Mouse (Mus musculus) forebrain, embryonic 15.5 days (tissue): ENCODE measurements at regions not wholly inside any gene's neighbourhood (a gene's known extent, or its start where the extent isn't known, plus 50 kb on each side); places are given as distances from the start of the nearest gene placed in this dataset.

ENCODE experiments used
- ATAC-seq: fragments of 200-750 bp; cut with Nextera tagmentation; replicated peaks from 2 replicates; pipeline ENCODE4 v1.8.0; 2017; ENCODE audit warnings: mild to moderate bottlenecking, moderate TSS enrichment, moderate library complexity
- H3K27ac ChIP-seq: fragments of 300-500 bp; sonication (generic); replicated peaks from 2 replicates; pipeline ENCODE4 v1.5.1; 2015; ENCODE audit warnings: mild to moderate bottlenecking, inconsistent platforms
- H3K27me3 ChIP-seq: fragments of 300-500 bp; sonication (generic); 2 replicates; pipeline ENCODE4 v1.6.1; 2015; ENCODE audit warnings: inconsistent platforms
- H3K36me3 ChIP-seq: fragments of 300-500 bp; sonication (generic); 2 replicates; pipeline ENCODE4 v1.6.1; 2015; ENCODE audit warnings: mild to moderate bottlenecking, inconsistent platforms
- H3K4me1 ChIP-seq: fragments of 300-500 bp; sonication (generic); 2 replicates; pipeline ENCODE4 v1.6.1; 2015; ENCODE audit warnings: inconsistent platforms
- H3K4me2 ChIP-seq: fragments of 300-500 bp; sonication (generic); replicated peaks from 2 replicates; pipeline ENCODE4 v1.6.1; 2015; ENCODE audit warnings: mild to moderate bottlenecking, inconsistent platforms
- H3K4me3 ChIP-seq: fragments of 300-500 bp; sonication (generic); 2 replicates; pipeline ENCODE4 v1.5.1; 2015; ENCODE audit warnings: mild to moderate bottlenecking, inconsistent platforms
- H3K9ac ChIP-seq: fragments of 300-500 bp; sonication (generic); replicated peaks from 2 replicates; pipeline ENCODE4 v1.6.1; 2015; ENCODE audit warnings: mild to moderate bottlenecking, inconsistent platforms
- H3K9me3 ChIP-seq: fragments of 300-500 bp; sonication (generic); 2 replicates; pipeline ENCODE4 v1.6.1; 2016; ENCODE audit warnings: inconsistent platforms
- WGBS: fragments of 180-500 bp; shearing (Covaris S2); methylation state at CpG from one replicate; pipeline ENCODE4 v1.1.7; 2015; ENCODE audit warnings: mixed read lengths; 5-methylcytosine and 5-hydroxymethylcytosine counted together

DNA sequence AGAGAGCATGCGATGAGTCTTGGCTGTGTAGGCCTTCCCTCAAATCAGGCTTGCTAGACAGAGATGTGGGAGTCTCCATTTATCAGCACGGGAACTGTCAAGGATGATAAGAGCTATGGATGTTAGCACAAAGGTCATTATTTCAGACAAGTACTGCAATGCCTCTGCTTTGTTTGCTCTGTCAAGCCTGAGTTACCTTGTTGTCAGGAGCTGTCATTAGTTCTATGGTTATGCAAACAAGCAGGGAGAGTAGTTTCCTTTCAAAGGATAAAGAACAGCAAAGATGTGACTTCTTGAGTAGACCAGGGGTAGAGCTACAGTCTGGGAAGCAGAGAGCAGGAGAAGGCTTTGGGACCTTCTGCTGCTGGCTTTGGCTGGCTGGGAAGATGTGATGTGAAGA is 461.5 kb upstream of the Btbd3 start:
- no peak overlapping the region for H3K4me2 ChIP-seq
- H3K4me1 ChIP-seq: no peaks in the 10 kb centered on the region
- ATAC-seq: no peak
- no peaks in the 10 kb centered on the region for H3K9me3 ChIP-seq
- 54% methylated on average over 2 of the region's 2 CpGs for WGBS
- no peak overlapping the region for H3K4me3 ChIP-seq
- no peak overlapping the region for H3K9ac ChIP-seq
- no peaks in the 10 kb centered on the region for H3K36me3 ChIP-seq
- no peak overlapping the region for H3K27ac ChIP-seq
- no peaks in the 10 kb centered on the region for H3K27me3 ChIP-seq

- ATAC-seq: no peak
- H3K4me1 ChIP-seq: no peaks in the 10 kb centered on the region
- no peaks in the 10 kb centered on the region for H3K27me3 ChIP-seq
- 89% methylated on average over 6 of the region's 6 CpGs for WGBS
- no peak overlapping the region for H3K27ac ChIP-seq
- no peak overlapping the region for H3K4me3 ChIP-seq
- H3K9ac ChIP-seq: no peak overlapping the region
- no peak overlapping the region for H3K4me2 ChIP-seq
- H3K36me3 ChIP-seq: no peaks in the 10 kb centered on the region
- no peaks in the 10 kb centered on the region for H3K9me3 ChIP-seq
Observed at GRCm38 (mm10) chr2:137784091-137784490, 472.3 kb upstream of the Btbd3 start.

GRCm38 (mm10) chr2:137777430-137777829 is 478.9 kb upstream of the Btbd3 start:
- H3K9ac ChIP-seq: no peak overlapping the region
- no peaks in the 10 kb centered on the region for H3K27me3 ChIP-seq
- H3K4me3 ChIP-seq: no peak overlapping the region
- H3K36me3 ChIP-seq: no peaks in the 10 kb centered on the region
- no peak overlapping the region for H3K27ac ChIP-seq
- ATAC-seq: no peak
- H3K4me1 ChIP-seq: no peaks in the 10 kb centered on the region
- H3K4me2 ChIP-seq: no peak overlapping the region
- 92% methylated on average over 3 of the region's 3 CpGs for WGBS
- H3K9me3 ChIP-seq: no peaks in the 10 kb centered on the region

DNA sequence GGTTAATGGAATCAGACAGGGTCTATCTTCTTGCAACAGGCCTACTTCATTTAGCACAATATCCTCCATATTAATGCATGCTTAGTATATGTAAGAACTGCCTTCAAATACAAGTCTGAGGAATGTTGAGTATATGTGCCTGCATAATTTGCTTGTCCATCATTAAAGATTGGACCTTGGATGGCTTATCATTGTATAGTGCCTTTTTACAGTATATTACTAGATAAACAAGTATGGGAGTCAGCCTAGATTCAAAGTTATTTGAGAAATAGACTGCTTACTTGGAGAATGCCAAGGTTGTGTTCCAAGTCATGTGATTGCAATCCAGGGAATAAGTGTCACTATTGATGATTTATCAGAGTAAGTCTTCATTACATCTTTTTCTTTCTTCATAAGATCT is 491.6 kb upstream of the Btbd3 start:
- no peak overlapping the region for H3K4me2 ChIP-seq
- ATAC-seq: no peak
- H3K27ac ChIP-seq: no peak overlapping the region
- H3K4me3 ChIP-seq: no peak overlapping the region
- H3K4me1 ChIP-seq: no peaks in the 10 kb centered on the region
- no peaks in the 10 kb centered on the region for H3K36me3 ChIP-seq
- H3K9me3 ChIP-seq: no peaks in the 10 kb centered on the region
- H3K27me3 ChIP-seq: no peaks in the 10 kb centered on the region
- no peak overlapping the region for H3K9ac ChIP-seq

- Histone ChIP-seq H3K27me3 (no peaks in the 10 kb centered on the region), H3K4me2 (no peak overlapping the region), H3K4me1 (peaks cover 16% of the 10 kb centered on the region), H3K9me3 (no peaks in the 10 kb centered on the region), H3K4me3 (no peak overlapping the region), H3K36me3 (no peaks in the 10 kb centered on the region), H3K9ac (no peak overlapping the region), H3K27ac (no peak overlapping the region)
- 76% methylated on average over 2 of the region's 2 CpGs for WGBS
- ATAC-seq: no peak
Observed at GRCm38 (mm10) chr2:137759455-137759854, 496.9 kb upstream of the Btbd3 start.

- no peaks in the 10 kb centered on the region for H3K36me3 ChIP-seq
- H3K4me1 ChIP-seq: peaks cover 17% of the 10 kb centered on the region
- no peaks in the 10 kb centered on the region for H3K9me3 ChIP-seq
- H3K27ac ChIP-seq: no peak overlapping the region
- no peak overlapping the region for H3K4me3 ChIP-seq
- WGBS: 77% methylated on average over 4 of the region's 4 CpGs
- 0 out of 2 replicates have a peak, but pooled peaks have one; percentile 21 for ATAC-seq
- no peaks in the 10 kb centered on the region for H3K27me3 ChIP-seq
- no peak overlapping the region for H3K9ac ChIP-seq
- H3K4me2 ChIP-seq: no peak overlapping the region
Observed at GRCm38 (mm10) chr2:137758389-137758788, 498.0 kb upstream of the Btbd3 start.

DNA sequence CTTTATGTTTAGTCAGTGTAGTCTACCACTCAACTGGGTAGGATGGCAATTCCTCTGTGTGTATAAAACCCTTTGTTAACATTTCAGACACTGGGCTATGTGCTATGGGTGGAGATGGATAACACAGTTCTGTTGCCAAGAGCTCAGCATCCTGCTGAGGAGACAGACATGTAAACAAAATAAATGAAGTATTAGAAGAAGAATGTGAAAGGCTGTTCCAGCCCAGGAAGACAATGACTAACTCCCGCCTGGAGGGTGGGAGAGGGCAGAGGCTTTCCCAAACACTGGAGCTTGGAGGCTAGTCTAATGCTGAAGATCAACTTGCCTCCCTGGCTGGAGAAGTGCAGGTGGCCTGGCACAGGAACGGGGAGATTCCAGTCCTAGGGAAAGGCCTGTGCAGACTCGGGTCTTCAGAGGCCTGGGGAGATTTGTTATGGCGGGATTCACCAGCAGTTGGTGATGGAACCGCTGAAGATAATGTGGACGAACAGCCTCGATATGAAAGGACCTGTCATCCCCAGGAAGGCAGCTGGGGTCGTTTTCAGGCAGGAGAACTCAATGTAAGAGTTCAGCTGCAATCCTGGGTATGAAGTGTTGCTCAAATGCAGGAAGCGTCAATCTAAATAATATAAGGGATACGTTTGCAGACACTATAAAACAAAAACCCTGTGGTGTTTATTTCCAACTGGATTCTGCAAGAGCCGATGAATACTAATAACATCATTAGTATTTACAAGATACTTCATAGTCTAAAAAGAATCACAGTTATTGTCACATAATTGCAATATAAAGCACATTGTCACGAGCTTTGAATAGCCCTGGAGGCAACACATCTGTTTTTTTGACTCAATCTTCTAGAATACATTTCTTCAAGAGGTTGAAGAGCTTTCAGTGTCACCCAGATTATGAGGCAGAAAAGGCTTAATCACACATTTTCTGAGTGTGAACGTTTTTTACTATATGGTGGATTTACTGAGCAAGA is 498.8 kb upstream of the Btbd3 start:
- no peak overlapping the region for H3K9ac ChIP-seq
- no peaks in the 10 kb centered on the region for H3K36me3 ChIP-seq
- 0 out of 2 replicates have a peak overlapping the region, but pooled peaks have one; percentile 40 for H3K27ac ChIP-seq
- peak; percentile 47; the same call in 1 of the 2 replicates for ATAC-seq
- H3K9me3 ChIP-seq: no peaks in the 10 kb centered on the region
- peaks cover 17% of the 10 kb centered on the region for H3K4me1 ChIP-seq
- no peak overlapping the region for H3K4me3 ChIP-seq
- H3K4me2 ChIP-seq: no peak overlapping the region
- H3K27me3 ChIP-seq: no peaks in the 10 kb centered on the region
- 38% methylated on average over 13 of the region's 13 CpGs for WGBS

DNA sequence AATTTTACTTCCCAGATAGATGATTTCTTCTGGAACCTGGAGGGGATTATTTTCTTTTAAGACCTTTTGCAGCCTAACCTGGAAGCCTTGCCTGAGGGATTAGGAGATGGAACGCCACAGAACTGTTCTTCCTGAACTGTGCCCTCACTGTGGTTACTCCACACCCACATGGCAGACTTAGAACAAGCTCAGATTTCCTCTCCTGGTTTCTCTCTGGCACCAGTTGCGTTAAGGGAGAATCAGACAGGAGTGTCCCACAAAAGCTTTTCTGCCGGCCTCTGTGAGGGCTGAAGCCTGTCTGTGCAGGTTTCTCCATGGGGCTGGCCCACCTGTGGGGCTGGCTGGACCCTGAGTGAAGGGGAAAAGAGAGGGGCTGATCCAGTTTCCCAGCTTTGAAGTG is 500.1 kb upstream of the Btbd3 start:
- no peak overlapping the region for H3K4me2 ChIP-seq
- no peak for ATAC-seq
- no peaks in the 10 kb centered on the region for H3K9me3 ChIP-seq
- 8% methylated on average over 3 of the region's 3 CpGs for WGBS
- no peaks in the 10 kb centered on the region for H3K27me3 ChIP-seq
- H3K27ac ChIP-seq: no peak overlapping the region
- no peak overlapping the region for H3K4me3 ChIP-seq
- no peaks in the 10 kb centered on the region for H3K36me3 ChIP-seq
- H3K4me1 ChIP-seq: peaks cover 17% of the 10 kb centered on the region
- no peak overlapping the region for H3K9ac ChIP-seq

- no peak overlapping the region for H3K4me3 ChIP-seq
- no peaks in the 10 kb centered on the region for H3K27me3 ChIP-seq
- no peak overlapping the region for H3K4me2 ChIP-seq
- WGBS: 50% methylated on average over 3 of the region's 3 CpGs
- H3K36me3 ChIP-seq: no peaks in the 10 kb centered on the region
- H3K4me1 ChIP-seq: peaks cover 17% of the 10 kb centered on the region
- ATAC-seq: 0 out of 2 replicates have a peak, but pooled peaks have one; percentile 51
- H3K9me3 ChIP-seq: no peaks in the 10 kb centered on the region
- H3K9ac ChIP-seq: no peak overlapping the region
- H3K27ac ChIP-seq: no peak overlapping the region
Observed at GRCm38 (mm10) chr2:137754481-137754880, 501.9 kb upstream of the Btbd3 start.

- Histone ChIP-seq H3K4me1 (peaks cover 11% of the 10 kb centered on the region), H3K27me3 (no peaks in the 10 kb centered on the region), H3K9ac (no peak overlapping the region), H3K4me3 (no peak overlapping the region), H3K4me2 (no peak overlapping the region), H3K36me3 (no peaks in the 10 kb centered on the region), H3K27ac (no peak overlapping the region), H3K9me3 (no peaks in the 10 kb centered on the region)
- 6% methylated on average over 2 of the region's 2 CpGs for WGBS
- ATAC-seq: peak; percentile 72
Observed at GRCm38 (mm10) chr2:137732410-137732809, 524.0 kb upstream of the Btbd3 start.

DNA sequence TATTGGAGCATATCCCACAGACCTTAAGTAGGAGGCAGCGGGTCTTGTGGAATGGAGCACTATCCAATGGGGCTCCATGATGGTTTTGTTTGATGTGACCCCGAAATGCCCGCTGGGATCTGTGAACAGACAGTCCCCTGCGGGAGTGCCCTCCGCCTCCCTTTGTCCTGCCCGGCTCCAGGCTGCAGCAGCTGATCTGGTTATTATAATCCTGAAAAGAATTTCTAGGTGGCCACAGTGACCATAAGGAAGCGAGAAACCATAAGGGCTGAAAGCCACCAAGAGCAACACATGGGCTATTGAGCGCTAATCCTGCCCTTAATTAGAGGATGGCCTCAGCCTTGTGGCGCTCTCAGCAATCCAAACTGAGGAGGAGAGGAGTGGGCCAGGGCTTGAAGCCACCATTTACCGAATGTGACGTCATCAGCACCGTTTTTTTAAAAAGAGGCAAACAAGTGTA is 525.9 kb upstream of the Btbd3 start:
- Histone ChIP-seq H3K27me3 (no peaks in the 10 kb centered on the region), H3K9ac (no peak overlapping the region), H3K36me3 (no peaks in the 10 kb centered on the region), H3K9me3 (no peaks in the 10 kb centered on the region), H3K4me3 (no peak overlapping the region), H3K4me2 (0 out of 2 replicates have a peak overlapping the region, but pooled peaks have one; percentile 0), H3K4me1 (peaks cover 11% of the 10 kb centered on the region), H3K27ac (no peak overlapping the region)
- WGBS: 14% methylated on average over 12 of the region's 12 CpGs
- peak; percentile 73 for ATAC-seq

GRCm38 (mm10) chr2:137729871-137730270 is 526.5 kb upstream of the Btbd3 start:
- 56% methylated on average over 6 of the region's 6 CpGs for WGBS
- H3K36me3 ChIP-seq: no peaks in the 10 kb centered on the region
- H3K4me3 ChIP-seq: no peak overlapping the region
- ATAC-seq: peak; percentile 58
- no peaks in the 10 kb centered on the region for H3K27me3 ChIP-seq
- no peak overlapping the region for H3K4me2 ChIP-seq
- H3K9ac ChIP-seq: no peak overlapping the region
- H3K27ac ChIP-seq: no peak overlapping the region
- peaks cover 11% of the 10 kb centered on the region for H3K4me1 ChIP-seq
- no peaks in the 10 kb centered on the region for H3K9me3 ChIP-seq
